Mouse (Mus musculus) forebrain, embryonic 16.5 days (tissue): ENCODE measurements around the gene Spdye4b. TPM values are rescaled to one million over a fixed set of nuclear protein-coding genes. Genes with fewer than 3 reads are reported as not detected.
"Not testable (repeated sequence)": the region's sequence is repeated elsewhere in the genome, so short reads cannot be mapped to it uniquely, and the experiment has no call there.

Source experiments
- ATAC-seq: fragments of 200-750 bp; cut with Nextera tagmentation; 2 replicates; pipeline ENCODE4 v1.8.0; 2017; ENCODE audit warnings: mild to moderate bottlenecking, moderate library complexity
- H3K27ac ChIP-seq: fragments of 300-500 bp; sonication (generic); 2 replicates; pipeline ENCODE4 v1.5.1; 2014; ENCODE audit warnings: low read length, control low read depth
- H3K27me3 ChIP-seq: fragments of 300-500 bp; sonication (generic); replicated peaks from 2 replicates; pipeline ENCODE4 v1.6.1; 2014; ENCODE audit warnings: low read length; ENCODE audit not compliant: control insufficient read depth, insufficient read depth
- H3K36me3 ChIP-seq: fragments of 300-500 bp; sonication (generic); 2 replicates; pipeline ENCODE4 v1.6.1; 2014; ENCODE audit not compliant: control insufficient read depth, insufficient read depth
- H3K4me1 ChIP-seq: fragments of 300-500 bp; sonication (generic); replicated peaks from 2 replicates; pipeline ENCODE4 v1.6.1; 2014; ENCODE audit warnings: low read length; ENCODE audit not compliant: control insufficient read depth, insufficient read depth
- H3K4me2 ChIP-seq: fragments of 300-500 bp; sonication (generic); 2 replicates; pipeline ENCODE4 v1.6.1; 2014; ENCODE audit warnings: mild to moderate bottlenecking, low read length, control low read depth
- H3K4me3 ChIP-seq: fragments of 300-500 bp; sonication (generic); replicated peaks from 2 replicates; pipeline ENCODE4 v1.5.1; 2014; ENCODE audit warnings: mild to moderate bottlenecking, low read length, control low read depth
- H3K9ac ChIP-seq: fragments of 300-500 bp; sonication (generic); replicated peaks from 2 replicates; pipeline ENCODE4 v1.6.1; 2014; ENCODE audit warnings: low read depth, low read length, control low read depth
- H3K9me3 ChIP-seq: fragments of 300-500 bp; sonication (generic); 2 replicates; pipeline ENCODE4 v1.6.1; 2016; ENCODE audit warnings: low read length; ENCODE audit not compliant: control insufficient read depth
- WGBS: fragments of 180-500 bp; shearing (Covaris S2); extraction: QIAGEN DNeasy Blood & Tissue Kit; methylation state at CpG from one replicate; pipeline ENCODE4 v1.1.7; 2014; 5-methylcytosine and 5-hydroxymethylcytosine counted together
- polyA plus RNA-seq: library from polyadenylated mRNA; unstranded; fragments of >200 nt; fragmentation: Nextera tagmentation; extraction: Ambion mirVana; gene quantifications from 2 replicates; pipeline ENCODE4 v1.2.1, GENCODE M21; 2015

Gene Spdye4b
- polyA plus RNA-seq, 1 experiment from 2014 or later, result not detected

- Histone ChIP-seq H3K27me3 (peaks cover 19% of the 10 kb centered on the region), H3K4me3 (no peak overlapping the region), H3K36me3 (no peaks in the 10 kb centered on the region), H3K9me3 (peaks cover 3% of the 10 kb centered on the region; the same call in 1 of the 2 replicates), H3K4me1 (no peaks in the 10 kb centered on the region), H3K4me2 (no peak overlapping the region), H3K9ac (no peak overlapping the region), H3K27ac (no peak overlapping the region)
- WGBS, result 90% methylated on average over 10 of the region's 10 CpGs
- ATAC-seq, result no peak
These were observed 27.1 kb upstream of the Spdye4b start for GRCm38 (mm10) chr5:143153756-143154155.

DNA sequence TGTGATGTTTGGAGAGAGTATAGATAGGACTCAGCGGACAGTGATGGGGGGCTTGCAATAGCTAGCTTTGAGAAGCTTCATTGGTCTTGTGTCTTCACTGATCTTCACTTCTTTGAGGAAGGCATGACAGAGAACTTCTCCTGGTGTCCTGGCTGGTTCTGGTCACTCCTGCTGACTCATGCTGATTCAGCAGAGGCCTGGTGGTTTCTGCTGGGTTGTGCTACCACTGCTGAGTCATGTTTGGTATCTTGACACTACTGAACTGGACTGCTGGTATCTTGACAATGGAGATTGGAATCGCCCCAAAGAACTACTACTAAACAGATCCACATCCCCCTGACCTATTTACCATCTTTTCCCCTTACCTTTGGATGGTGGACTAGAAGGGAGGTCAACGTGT, 25.3 kb upstream of the Spdye4b start:
- Histone ChIP-seq H3K4me2 (no peak overlapping the region), H3K36me3 (no peaks in the 10 kb centered on the region), H3K4me3 (no peak overlapping the region), H3K9me3 (no peaks in the 10 kb centered on the region; the same call in 1 of the 2 replicates), H3K27ac (no peak overlapping the region), H3K9ac (no peak overlapping the region), H3K4me1 (no peaks in the 10 kb centered on the region), H3K27me3 (peaks cover 24% of the 10 kb centered on the region)
- ATAC-seq, result no peak
- 89% methylated on average over 3 of the region's 3 CpGs for WGBS

GRCm38 (mm10) chr5:143165508-143166070, 15.2 kb upstream of the Spdye4b start:
- Histone ChIP-seq H3K4me3 (no peak overlapping the region), H3K9ac (no peak overlapping the region), H3K9me3 (no peaks in the 10 kb centered on the region), H3K36me3 (peaks cover under 1% of the 10 kb centered on the region; the same call in 1 of the 2 replicates), H3K4me1 (no peaks in the 10 kb centered on the region; the same call in 1 of the 2 replicates), H3K27ac (no peak overlapping the region), H3K4me2 (no peak overlapping the region), H3K27me3 (no peaks in the 10 kb centered on the region)
- WGBS, result 12% methylated on average over 18 of the region's 18 CpGs
- ATAC-seq, result no peak

DNA sequence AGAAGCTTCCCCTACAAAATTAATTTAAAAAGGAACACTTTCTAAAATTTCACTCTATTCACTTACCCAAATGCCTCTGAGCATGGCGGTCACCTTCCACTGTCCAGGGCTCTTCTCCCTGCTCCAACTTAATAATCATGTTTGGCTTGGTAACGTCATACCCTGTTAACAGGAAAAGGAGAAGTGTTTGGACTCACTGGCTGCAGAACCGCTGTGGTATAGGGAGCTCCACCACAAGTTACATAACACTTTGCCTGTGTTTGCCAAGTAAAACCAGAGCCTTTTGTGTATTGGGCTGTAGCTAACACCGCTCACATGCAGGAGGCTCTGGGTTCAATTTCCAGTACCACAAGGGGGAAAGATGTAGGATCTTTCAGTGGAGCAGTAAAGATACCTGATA, 4.8 kb upstream of the Spdye4b start:
- no peak overlapping the region for H3K27ac ChIP-seq
- peaks cover 68% of the 10 kb centered on the region for H3K36me3 ChIP-seq
- H3K4me1 ChIP-seq, result peaks cover 14% of the 10 kb centered on the region
- no peaks in the 10 kb centered on the region for H3K27me3 ChIP-seq
- no peak overlapping the region for H3K4me2 ChIP-seq
- no peak overlapping the region for H3K4me3 ChIP-seq
- H3K9ac ChIP-seq, result no peak overlapping the region
- 99% methylated on average over 4 of the region's 4 CpGs for WGBS
- ATAC-seq, result no peak
- no peaks in the 10 kb centered on the region for H3K9me3 ChIP-seq

DNA sequence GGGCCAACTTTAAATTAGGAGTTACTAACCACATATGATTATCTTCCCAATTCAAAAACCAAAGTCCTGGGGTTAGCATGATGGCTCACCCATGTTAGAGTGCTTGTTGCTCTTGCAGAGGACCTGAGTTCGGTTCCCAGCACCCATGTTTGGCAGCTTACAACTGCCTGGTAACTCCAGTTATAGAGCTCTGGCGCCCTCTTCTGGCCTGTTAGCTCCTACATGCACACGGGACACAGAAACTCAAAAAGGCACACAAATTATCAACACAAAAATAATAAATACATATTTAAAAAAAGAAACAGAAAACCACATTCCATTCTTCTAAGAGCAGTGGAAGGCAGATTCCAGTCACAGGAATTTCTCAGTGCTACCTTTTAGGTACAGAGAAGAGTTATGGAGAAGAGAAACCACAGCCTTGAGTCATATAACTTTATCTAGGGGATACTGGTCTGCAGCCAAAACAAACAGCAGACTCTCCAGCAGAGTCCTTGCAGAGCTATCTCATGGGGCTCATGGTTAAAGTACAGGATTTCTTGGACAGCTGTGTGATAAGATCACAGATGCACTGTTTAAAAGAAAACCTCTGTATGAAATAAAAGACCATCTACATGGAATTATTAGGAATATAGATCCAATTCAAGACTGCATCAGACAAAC, 3.1 kb upstream of the Spdye4b start:
- no peak for ATAC-seq
- H3K9me3 ChIP-seq, result no peaks in the 10 kb centered on the region
- H3K27me3 ChIP-seq, result no peaks in the 10 kb centered on the region
- WGBS, result 95% methylated on average over 3 of the region's 3 CpGs
- no peak overlapping the region for H3K4me2 ChIP-seq
- H3K36me3 ChIP-seq, result peaks cover 52% of the 10 kb centered on the region
- H3K4me3 ChIP-seq, result no peak overlapping the region
- H3K9ac ChIP-seq, result no peak overlapping the region
- H3K4me1 ChIP-seq, result peaks cover 14% of the 10 kb centered on the region
- H3K27ac ChIP-seq, result no peak overlapping the region

DNA sequence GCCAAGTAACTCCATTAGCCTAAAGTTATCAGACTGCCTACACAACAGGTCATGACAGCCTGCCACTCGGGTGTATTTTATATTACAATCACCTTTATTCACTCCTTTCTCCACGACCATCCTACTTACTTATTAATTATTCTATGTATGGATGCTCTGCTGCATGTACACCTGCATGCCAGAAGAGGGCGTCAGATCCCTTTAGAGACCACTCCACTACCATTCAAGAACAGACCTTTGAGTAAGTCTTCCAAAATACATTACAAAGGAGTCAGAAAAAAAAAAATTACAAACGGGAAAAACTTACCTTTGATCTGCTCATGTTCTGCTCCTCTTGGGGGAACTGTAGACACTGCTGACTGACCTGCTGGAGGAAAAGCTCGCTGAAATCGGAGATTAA, 1.6 kb upstream of the Spdye4b start:
- Histone ChIP-seq H3K4me3 (no peak overlapping the region), H3K27ac (no peak overlapping the region)
- WGBS, result 33% methylated on average over 6 of the region's 6 CpGs

GRCm38 (mm10) chr5:143188014-143188413, 7.2 kb downstream of the Spdye4b start:
- not testable (repeated sequence) for H3K4me1 ChIP-seq, H3K4me2 ChIP-seq, H3K27me3 ChIP-seq, H3K36me3 ChIP-seq, ATAC-seq, H3K4me3 ChIP-seq, H3K9ac ChIP-seq, H3K27ac ChIP-seq, H3K9me3 ChIP-seq
- WGBS, result no CpG with 5 or more reads among the region's 1 CpGs

More for the DNA sequence above, 1.6 kb upstream of the Spdye4b start:
- ATAC-seq, result no peak
- no peaks in the 10 kb centered on the region for H3K9me3 ChIP-seq
- H3K9ac ChIP-seq, result no peak overlapping the region
- H3K4me1 ChIP-seq, result peaks cover 14% of the 10 kb centered on the region
- H3K36me3 ChIP-seq, result peaks cover 37% of the 10 kb centered on the region
- H3K4me2 ChIP-seq, result no peak overlapping the region; the same call in 1 of the 2 replicates
- H3K27me3 ChIP-seq, result no peaks in the 10 kb centered on the region

DNA sequence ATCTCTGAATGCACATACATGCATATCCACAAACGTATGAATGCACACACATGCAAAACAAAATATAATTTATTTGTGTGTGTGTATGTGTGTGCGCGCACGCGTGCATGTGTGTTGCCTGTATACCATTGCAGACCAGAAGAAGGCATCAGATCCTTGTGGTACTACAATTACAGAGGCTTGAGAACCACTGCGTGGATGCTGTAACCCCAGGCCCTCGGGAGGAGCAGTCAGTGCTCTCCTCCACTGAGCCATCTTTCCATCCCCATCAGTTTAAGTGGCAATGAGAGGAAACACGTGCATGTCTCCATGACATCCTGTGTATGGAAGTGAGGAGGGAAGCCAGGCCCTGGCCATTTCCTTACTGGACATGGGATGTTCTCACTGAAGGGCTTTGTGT, 12.0 kb downstream of the Spdye4b start:
- WGBS, result 89% methylated on average over 8 of the region's 8 CpGs
- Histone ChIP-seq H3K36me3 (no peaks in the 10 kb centered on the region), H3K27ac (no peak overlapping the region), H3K9ac (no peak overlapping the region), H3K27me3 (no peaks in the 10 kb centered on the region), H3K4me2 (no peak overlapping the region), H3K9me3 (no peaks in the 10 kb centered on the region), H3K4me1 (no peaks in the 10 kb centered on the region), H3K4me3 (no peak overlapping the region)
- ATAC-seq, result no peak

DNA sequence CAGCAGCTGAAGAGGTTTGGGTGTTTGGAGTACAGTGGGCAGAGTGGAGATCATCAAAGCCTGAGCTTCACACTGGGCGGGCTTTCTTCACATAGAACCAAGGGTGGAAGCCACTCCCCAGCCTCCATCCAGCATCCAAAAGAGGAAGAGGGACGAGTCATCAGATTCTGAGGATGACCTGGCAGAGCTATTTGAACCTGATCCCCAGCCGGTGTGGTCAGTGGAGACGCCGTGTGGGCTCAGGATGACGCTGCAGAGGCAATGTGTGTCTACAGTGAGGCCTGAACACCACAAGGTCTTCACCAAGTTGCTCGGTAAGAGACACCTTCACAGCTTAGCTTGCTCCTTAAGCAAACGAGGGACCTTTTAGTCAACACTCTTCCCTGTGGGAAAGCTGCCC, 13.9 kb downstream of the Spdye4b start:
- not testable (repeated sequence) for H3K9ac ChIP-seq, H3K4me2 ChIP-seq, H3K27ac ChIP-seq, ATAC-seq, H3K4me3 ChIP-seq, H3K9me3 ChIP-seq, H3K4me1 ChIP-seq, H3K36me3 ChIP-seq, H3K27me3 ChIP-seq
- 73% methylated on average over 8 of the region's 8 CpGs for WGBS
